ENCODE assay signal across 11 mouse cellular contexts in genomic region chr1:130551407-130552249, GRCm38 (mm10).
DNase-seq lines count a peak whose midpoint lies in the region; ATAC-seq and TF ChIP-seq lines count a peak whose summit lies in the region.
"Had no signal": no experiment of that assay in that cellular context is flagged by ENCODE, and none has a peak within 500 bp of the region (broad histone marks: within the 10 kb centered on the region; RNA-seq: fewer than 3 reads in every experiment).

No protein-coding gene starts in this region.

- H3K27me3 ChIP-seq in hindbrain, embryonic 11.5 days (ENCODE audit: control insufficient read depth, insufficient read depth, low read length) = no peaks in the 10 kb centered on the region
- no peaks in the 10 kb centered on the region for H3K27me3 ChIP-seq in hindbrain, postnatal 0 days (ENCODE audit: insufficient read depth, low read length)
- H3K27me3 ChIP-seq in liver, postnatal 0 days (ENCODE audit: insufficient read depth, low read length) = no peaks in the 10 kb centered on the region
- H3K27me3 ChIP-seq in hindbrain, embryonic 10.5 days (ENCODE audit: insufficient read depth, poor library complexity, severe bottlenecking) = no peaks in the 10 kb centered on the region

- no peak for DNase-seq in hindbrain, embryonic 11.5 days (ENCODE audit: low spot score)
- DNase-seq in hindbrain, postnatal 0 days (ENCODE audit: low spot score) = no peak
- peak; percentile 62 for DNase-seq in CD4-positive, CD25-positive, alpha-beta regulatory T cell, adult 2 months (ENCODE audit: low read depth, low spot score)
- DNase-seq in liver, postnatal 0 days = peak; percentile 18
- no peak for DNase-seq in right cerebral cortex, postnatal 14 days
- DNase-seq in kidney, postnatal 10 days = no peak
- DNase-seq in hindbrain, embryonic 10.5 days (ENCODE audit: low spot score) = no peak
- DNase-seq: cerebellum, adult 2 months had no signal

- no peaks in the 10 kb centered on the region for H3K36me3 ChIP-seq in hindbrain, embryonic 11.5 days (ENCODE audit: control insufficient read depth, insufficient read depth, low read length)
- H3K36me3 ChIP-seq in hindbrain, postnatal 0 days (ENCODE audit: insufficient read depth, low read length) = no peaks in the 10 kb centered on the region
- no peaks in the 10 kb centered on the region for H3K36me3 ChIP-seq in liver, postnatal 0 days (replicated peaks; ENCODE audit: insufficient read depth, low read length)
- H3K36me3 ChIP-seq in hindbrain, embryonic 10.5 days = no peaks in the 10 kb centered on the region
- H3K36me3 ChIP-seq: embryonic facial prominence, embryonic 13.5 days had no signal

- ATAC-seq in hindbrain, embryonic 11.5 days (ENCODE audit: low FRiP score) = peak; percentile 43; the same call in 1 of the 2 replicates
- ATAC-seq in hindbrain, postnatal 0 days = no peak
- ATAC-seq in activated CD4-positive, CD25-positive, alpha-beta regulatory T cell, adult 4 months = peak; percentile 25
- 0 out of 2 replicates have a peak, but pooled peaks have one; percentile 22 for ATAC-seq in liver, postnatal 0 days

- no peak overlapping the region for H3K27ac ChIP-seq in hindbrain, embryonic 11.5 days (ENCODE audit: low read depth, low read length)
- no peak overlapping the region for H3K27ac ChIP-seq in hindbrain, postnatal 0 days
- peak overlapping the region; percentile 66; the same call in 1 of the 2 replicates for H3K27ac ChIP-seq in liver, postnatal 0 days (ENCODE audit: low read depth)
- H3K27ac ChIP-seq in hindbrain, embryonic 10.5 days = no peak overlapping the region
- H3K27ac ChIP-seq: embryonic facial prominence, embryonic 13.5 days; layer of hippocampus, adult 2 months had no signal

- no peak overlapping the region for H3K4me2 ChIP-seq in hindbrain, embryonic 11.5 days (replicated peaks; ENCODE audit: low read depth, low read length)
- H3K4me2 ChIP-seq in hindbrain, postnatal 0 days (ENCODE audit: low read depth, low read length) = no peak overlapping the region
- no peak overlapping the region; the same call in 1 of the 2 replicates for H3K4me2 ChIP-seq in liver, postnatal 0 days (ENCODE audit: low read depth, low read length)
- H3K4me2 ChIP-seq: embryonic facial prominence, embryonic 13.5 days had no signal

- H3K4me1 ChIP-seq in hindbrain, embryonic 11.5 days (replicated peaks; ENCODE audit: control insufficient read depth, insufficient read depth, low read length) = no peaks in the 10 kb centered on the region
- no peaks in the 10 kb centered on the region for H3K4me1 ChIP-seq in hindbrain, postnatal 0 days (ENCODE audit: insufficient read depth, low read length)
- peaks cover 9% of the 10 kb centered on the region; the same call in 1 of the 2 replicates for H3K4me1 ChIP-seq in liver, postnatal 0 days (ENCODE audit: insufficient read depth)
- H3K4me1 ChIP-seq in hindbrain, embryonic 10.5 days (replicated peaks) = no peaks in the 10 kb centered on the region
- H3K4me1 ChIP-seq: embryonic facial prominence, embryonic 13.5 days had no signal

- no peak overlapping the region for H3K4me3 ChIP-seq in hindbrain, embryonic 11.5 days (ENCODE audit: low read depth, low read length)
- no peak overlapping the region for H3K4me3 ChIP-seq in hindbrain, postnatal 0 days (ENCODE audit: low read length)
- no peak overlapping the region for H3K4me3 ChIP-seq in liver, postnatal 0 days (ENCODE audit: low read depth, low read length)
- H3K4me3 ChIP-seq in hindbrain, embryonic 10.5 days = no peak overlapping the region
- H3K4me3 ChIP-seq: embryonic facial prominence, embryonic 13.5 days; layer of hippocampus, adult 2 months had no signal

- TF ChIP-seq EP300 in liver, postnatal 0 days (IDR thresholded peaks at IDR 0.05; ENCODE audit: low read depth) = no peak

- no peaks in the 10 kb centered on the region for H3K9me3 ChIP-seq in hindbrain, embryonic 11.5 days (ENCODE audit: control insufficient read depth, low read length)
- no peaks in the 10 kb centered on the region for H3K9me3 ChIP-seq in hindbrain, postnatal 0 days (ENCODE audit: low read length)
- H3K9me3 ChIP-seq in liver, postnatal 0 days (ENCODE audit: low read length) = no peaks in the 10 kb centered on the region
- H3K9me3 ChIP-seq in hindbrain, embryonic 10.5 days = no peaks in the 10 kb centered on the region
- H3K9me3 ChIP-seq: embryonic facial prominence, embryonic 13.5 days had no signal

- no peak for TF ChIP-seq CTCF in hindbrain, postnatal 0 days (IDR thresholded peaks at IDR 0.05; ENCODE audit: low read depth)
- TF ChIP-seq CTCF in liver, postnatal 0 days (IDR thresholded peaks at IDR 0.05; ENCODE audit: low read depth) = no peak

- 75% methylated on average over 5 of the region's 5 CpGs for WGBS in hindbrain, embryonic 11.5 days
- 70% methylated on average over 5 of the region's 5 CpGs for WGBS in hindbrain, postnatal 0 days
- WGBS in liver, postnatal 0 days (ENCODE audit: insufficient replicate concordance) = 55% methylated on average over 5 of the region's 5 CpGs
- WGBS in hindbrain, embryonic 10.5 days = 79% methylated on average over 5 of the region's 5 CpGs

- no peak overlapping the region for H3K9ac ChIP-seq in hindbrain, embryonic 11.5 days (ENCODE audit: low read depth, low read length)
- H3K9ac ChIP-seq in hindbrain, postnatal 0 days (replicated peaks; ENCODE audit: low read length) = no peak overlapping the region
- no peak overlapping the region for H3K9ac ChIP-seq in liver, postnatal 0 days (replicated peaks)
- H3K9ac ChIP-seq: embryonic facial prominence, embryonic 13.5 days had no signal

Comparison
In these comparisons a context has a peak if more than half of its experiments do, and no peak if none do; other contexts are left out.
1. DNase-seq: peak in CD4-positive, CD25-positive, alpha-beta regulatory T cell, adult 2 months (single experiment) and liver, postnatal 0 days (single experiment); none in hindbrain, embryonic 11.5 days (single experiment), hindbrain, postnatal 0 days (single experiment), right cerebral cortex, postnatal 14 days (single experiment), kidney, postnatal 10 days (single experiment) and hindbrain, embryonic 10.5 days (single experiment).